Mouse (Mus musculus) thymus, adult 18-20 months (tissue): ENCODE measurements at regions not wholly inside any gene's neighbourhood (a gene's known extent, or its start where the extent isn't known, plus 50 kb on each side); places are given as distances from the start of the nearest gene placed in this dataset.

ENCODE experiments used
- DNase-seq, 2 experiments: peaks; one replicate each; pipeline ENCODE4 v3.0.0; 2022; ENCODE audit warnings: mixed read lengths in 2 of 2

GRCm38 (mm10) chr13:60057761-60058274, 119.3 kb downstream of the Gas1 start:
- DNase-seq, result no peak

- DNase-seq, result no peak
Observed at GRCm38 (mm10) chr13:60054531-60054930, 122.6 kb downstream of the Gas1 start.

- no peak for DNase-seq
Observed at GRCm38 (mm10) chr13:60054081-60054480, 123.1 kb downstream of the Gas1 start.

GRCm38 (mm10) chr13:60051866-60052265, 125.3 kb downstream of the Gas1 start:
- no peak for DNase-seq

DNA sequence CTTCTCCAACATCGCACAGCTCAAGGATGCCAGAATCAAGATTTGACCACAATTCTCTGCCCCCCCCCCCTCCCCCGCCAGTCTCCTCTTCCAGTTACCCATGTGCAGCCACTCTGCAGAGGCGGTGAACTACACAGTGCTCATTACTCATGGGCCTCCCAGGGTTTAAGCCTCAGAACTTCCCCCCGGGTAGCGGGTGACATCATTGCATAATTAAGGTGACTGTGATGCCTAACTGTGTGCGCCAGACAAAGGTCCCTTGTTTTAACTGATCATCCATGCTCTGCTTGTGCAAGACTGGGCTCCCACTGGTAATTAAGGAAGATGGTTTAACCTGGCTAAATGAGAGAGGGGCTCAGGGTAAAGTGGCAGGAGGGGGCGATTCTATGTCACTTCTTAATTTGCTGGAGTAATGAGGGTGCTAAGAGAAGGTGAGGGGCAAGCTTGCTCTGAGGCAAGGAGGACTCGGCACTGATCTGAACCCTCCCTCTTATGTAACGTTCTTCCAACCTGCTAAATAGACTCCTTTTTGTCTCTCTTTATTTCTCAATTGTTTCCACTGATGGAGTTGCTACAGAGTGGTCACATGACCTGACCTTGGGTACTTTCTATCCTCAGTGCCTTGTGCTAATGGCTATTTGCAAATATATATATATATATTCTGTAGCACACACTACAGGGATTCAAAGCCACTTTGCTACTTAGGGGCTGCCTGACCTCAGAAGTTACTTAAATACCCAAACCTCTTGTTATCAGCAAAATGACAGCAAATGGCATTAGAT, 126.2 kb downstream of the Gas1 start:
- no peak for DNase-seq

GRCm38 (mm10) chr13:60049703-60050102, 127.5 kb downstream of the Gas1 start:
- DNase-seq, result no peak

DNA sequence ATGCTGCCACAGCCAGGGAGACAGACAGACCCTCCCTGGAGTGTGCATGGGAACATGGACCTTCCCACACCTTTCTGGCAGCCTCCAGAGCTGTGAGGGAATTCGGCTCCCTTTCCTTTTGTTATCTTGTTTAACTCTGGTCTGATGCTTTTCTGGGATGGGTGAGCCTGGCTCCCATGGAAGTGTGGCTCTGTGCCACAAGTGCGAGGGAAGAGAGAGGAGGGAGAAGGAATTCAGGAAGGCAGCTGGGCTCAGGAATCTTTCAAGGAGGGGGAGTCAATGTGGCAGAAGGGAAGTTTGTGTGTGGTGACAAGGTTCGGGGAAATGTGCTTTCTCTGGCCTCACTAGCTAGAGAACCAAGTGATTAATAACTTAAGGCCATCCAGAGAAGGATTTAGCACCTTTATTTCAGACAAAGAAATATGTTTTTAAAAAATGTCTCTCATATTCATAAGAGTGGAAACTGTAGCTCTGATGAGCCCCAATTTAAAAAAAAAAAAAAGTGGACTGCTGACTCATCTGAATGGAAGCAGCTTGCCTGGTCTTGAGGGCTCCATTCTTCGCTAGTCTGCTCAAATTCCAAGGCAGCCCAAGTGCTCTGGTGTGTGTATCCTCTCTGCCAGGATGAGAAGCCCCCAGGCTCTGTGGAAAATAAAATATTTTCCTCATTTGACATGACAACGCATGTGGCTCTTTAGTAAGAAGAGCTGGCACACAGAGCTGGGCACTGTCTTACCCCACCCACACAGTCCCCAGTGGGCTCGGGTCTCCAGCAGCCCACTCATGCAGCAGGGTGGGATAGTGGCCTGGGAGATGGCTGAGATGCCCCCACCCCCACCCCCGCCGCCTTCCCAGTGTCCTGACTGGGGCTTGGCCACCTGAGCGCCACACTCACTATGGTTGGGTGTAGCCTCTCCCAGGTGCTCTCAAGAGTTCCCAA, 129.1 kb downstream of the Gas1 start:
- no peak for DNase-seq

DNA sequence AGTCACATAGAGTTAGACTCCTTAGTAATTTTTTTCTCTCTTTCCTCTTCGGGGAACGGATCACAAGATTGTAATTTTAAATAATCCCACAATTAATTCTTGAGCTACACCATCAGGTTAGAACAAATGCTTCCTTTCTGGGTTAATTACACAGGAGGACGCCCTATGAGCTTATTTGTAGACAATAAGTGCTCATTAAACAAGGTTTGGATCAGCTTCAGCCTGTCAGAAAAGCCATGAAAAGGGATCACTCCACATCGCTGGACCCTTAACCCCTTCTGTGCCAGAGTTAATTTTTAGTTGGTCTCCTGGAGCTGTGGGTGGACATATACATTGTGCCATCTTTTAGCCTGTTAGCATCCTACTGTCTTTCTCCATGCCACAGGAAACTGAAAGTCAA, 131.4 kb downstream of the Gas1 start:
- no peak for DNase-seq

DNA sequence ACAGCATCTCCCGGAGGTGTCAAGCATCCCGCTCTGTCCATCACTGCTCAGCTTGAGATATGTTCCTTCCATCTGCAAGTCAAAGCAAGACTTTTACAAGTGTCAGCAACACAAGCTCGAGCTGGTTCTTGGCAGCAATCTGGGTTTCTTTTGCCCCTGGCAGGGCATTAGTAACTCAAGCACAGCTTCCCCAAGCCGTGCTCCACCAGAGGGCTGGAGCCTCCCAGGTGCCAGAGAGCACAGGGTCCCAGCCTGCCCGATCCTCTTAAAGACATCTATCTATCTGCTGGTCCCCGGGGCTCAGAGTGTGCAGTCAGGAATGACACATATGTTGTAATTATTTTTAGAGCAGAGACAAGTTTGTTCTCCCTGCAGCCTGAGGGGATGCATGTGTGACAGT, 132.3 kb downstream of the Gas1 start:
- DNase-seq, result no peak

DNA sequence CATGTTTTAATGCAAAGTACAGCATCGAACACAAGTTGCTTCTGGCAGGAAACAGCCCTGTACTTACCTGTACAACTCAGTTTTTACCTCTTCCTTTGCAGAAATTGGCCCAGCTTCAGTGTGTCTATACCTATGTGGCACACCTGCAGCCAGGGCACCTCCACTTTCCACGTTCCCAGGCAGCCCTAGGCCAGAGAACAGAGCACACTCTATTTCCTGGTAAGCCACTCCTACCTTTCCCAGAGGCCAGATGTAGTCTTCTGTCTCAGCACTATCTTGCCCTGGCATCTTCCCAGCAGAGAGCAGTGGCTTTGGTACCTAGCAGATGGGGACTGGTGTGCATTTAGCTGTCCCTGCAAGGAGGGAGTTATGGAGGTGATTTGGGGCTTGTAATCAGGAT, 134.7 kb downstream of the Gas1 start:
- no peak for DNase-seq

GRCm38 (mm10) chr13:60035536-60036130, 141.5 kb downstream of the Gas1 start:
- no peak for DNase-seq

- no peak for DNase-seq
Observed at GRCm38 (mm10) chr13:60033116-60033515, 144.0 kb downstream of the Gas1 start.

DNA sequence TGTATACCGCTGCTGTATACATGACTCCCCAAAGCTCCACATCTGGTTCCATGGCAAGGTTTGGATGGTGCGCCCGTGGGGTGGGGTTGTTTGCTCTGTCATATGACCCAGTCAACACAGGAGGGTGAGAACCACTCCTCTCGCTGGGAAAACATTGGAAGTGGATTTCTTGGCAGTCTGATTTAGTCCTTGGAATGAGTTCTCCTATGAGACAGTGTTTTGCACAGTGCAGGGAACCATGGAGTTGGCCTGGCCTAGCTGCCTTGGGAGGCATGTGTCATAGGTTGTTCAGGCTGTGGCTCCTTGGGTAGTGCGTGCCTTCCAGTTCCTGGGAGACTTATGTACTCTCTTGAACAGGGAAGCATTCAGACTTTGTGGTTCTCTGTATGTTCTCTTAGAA, 144.6 kb downstream of the Gas1 start:
- DNase-seq, result no peak

DNA sequence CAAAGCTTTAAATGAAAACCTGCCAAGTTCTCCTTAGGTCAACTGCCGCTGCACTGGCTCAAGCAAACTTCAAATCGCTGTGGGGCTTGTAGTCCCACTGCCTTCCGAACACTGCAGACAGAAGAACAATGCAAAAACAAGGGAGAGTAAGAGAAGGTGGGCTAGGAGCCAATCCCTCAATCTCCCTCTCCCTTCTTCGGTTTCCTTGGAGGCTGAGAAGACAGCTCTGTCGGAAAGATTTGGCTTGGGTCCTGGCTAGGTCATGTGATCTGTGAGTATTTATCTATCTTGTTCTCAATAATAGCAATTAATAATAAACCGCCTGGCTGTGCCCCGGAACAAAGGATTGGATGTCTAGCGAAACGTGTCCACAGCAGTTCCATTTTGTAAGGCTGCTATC, 147.6 kb downstream of the Gas1 start:
- no peak for DNase-seq

DNA sequence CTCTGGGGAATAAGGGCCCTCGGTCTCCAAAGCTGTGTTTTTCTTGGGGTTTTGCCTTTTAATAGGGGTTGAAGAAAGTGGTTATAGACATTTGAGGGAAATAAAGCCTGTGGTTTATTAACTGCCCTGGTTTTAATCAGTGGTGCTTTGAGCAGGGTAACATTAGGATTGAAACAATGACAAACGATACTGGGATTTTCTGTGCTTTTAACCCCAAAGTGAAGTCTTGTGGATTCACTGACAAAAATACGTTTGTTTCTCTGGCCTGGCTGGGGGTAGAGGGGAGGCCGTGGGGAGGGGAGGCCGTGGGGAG, 157.0 kb downstream of the Gas1 start:
- no peak for DNase-seq

DNA sequence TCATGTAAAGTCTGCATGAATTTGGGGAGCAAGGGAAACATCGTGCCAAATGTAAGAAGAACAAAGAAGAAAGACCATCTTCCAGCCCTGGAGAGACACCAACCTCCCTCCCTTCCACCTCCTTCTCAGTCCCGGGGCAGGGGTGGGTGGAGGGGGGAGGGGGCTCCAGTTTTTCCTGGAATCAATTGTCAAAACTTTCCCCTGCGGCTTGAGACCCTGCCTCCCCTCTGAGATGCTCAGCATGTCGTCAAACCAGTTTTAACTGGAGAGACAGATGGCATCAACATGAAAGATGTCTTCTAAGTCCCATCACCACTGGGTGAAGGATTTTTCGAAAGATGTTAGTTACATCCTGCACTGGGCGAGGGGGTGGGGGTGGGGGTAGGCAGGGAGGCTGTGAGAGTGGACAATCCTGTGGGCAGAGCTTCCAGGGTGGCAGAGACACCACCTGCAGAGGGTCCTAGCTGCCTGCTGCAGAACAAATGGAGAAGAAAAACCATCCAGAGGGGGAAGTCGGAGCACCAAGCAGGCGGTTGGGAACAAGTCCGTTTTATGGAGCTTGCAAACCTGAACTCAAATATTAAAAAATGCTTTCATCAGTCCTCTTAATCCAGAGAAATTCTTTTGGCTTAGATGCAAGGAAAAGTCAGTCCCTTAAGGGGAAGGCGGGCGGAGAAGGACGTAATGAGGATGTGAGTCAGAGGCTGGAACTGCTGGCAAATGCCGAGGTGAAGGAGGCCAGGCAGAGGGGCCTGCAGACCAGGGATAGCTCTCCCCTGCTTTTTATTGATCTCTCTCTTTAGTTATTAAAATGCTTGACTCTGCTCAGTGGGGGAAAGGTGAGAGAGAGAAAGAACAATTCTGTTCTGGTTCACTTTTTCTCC, 157.6 kb downstream of the Gas1 start:
- DNase-seq, result no peak

DNA sequence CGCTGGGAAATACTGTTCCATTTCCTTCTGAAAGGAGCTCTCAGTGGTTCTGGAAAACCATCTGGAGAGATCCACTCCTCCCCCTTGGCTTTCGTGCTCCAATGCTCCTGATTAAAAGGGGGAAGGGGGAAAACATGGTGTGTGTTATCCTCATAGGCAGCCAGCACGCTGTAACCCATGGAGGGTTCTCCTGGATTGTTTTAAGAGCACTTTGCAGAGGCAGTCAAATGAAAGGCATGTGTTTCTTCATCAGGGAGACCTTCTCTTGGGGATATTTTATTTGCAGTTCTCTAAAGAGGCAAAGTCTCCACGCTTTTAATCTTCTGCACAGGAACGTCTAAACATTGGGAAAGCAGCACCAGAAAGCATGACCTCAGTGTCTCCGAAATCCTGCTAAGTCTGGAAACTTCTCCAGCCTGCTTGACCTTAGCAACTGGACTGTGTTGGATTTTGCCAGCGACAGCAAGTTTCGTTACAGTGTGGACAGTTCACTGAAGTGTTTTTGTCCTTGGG, 161.3 kb downstream of the Gas1 start:
- no peak for DNase-seq

DNA sequence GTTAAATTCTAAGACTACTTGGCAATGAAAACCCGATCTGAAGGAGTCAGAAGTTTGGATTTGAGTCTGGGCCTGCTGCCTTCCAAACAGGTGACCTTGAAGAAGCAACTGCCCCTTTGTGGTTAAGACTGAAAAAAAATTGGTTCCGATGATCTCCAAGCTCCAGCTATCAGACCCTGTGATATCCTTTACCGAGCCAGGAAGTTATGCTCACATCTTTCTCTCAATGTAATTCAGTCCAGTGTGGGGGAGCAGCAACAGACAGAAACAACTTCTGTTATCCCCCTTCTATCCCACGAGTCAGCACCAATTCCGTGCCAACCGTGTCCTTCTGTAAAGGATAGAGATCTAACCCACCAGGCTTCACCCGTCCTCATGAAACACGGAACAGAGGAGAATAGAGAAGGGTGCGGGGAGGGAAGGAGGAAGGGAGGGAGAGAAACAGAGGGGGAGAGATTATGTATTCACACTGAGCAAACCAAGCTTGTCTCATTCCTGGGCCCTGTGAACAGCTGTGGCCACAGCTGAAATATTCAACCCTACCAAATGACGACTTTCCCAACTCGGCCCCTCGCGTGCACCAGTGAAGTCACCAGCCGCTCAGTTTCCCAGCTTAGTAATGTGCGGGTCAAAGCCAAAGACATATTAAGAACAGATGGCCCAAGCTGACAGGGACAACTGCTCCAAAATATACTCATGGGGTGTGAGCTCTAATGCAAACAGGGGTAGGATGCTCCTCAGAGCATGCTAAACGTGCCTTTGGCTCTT, 164.9 kb downstream of the Gas1 start:
- DNase-seq, result no peak

GRCm38 (mm10) chr13:60011092-60011491, 166.1 kb downstream of the Gas1 start:
- DNase-seq, result no peak

- DNase-seq, result no peak
Observed at GRCm38 (mm10) chr13:60007593-60007992, 169.6 kb downstream of the Gas1 start.

- no peak for DNase-seq
Observed at GRCm38 (mm10) chr13:60007031-60007430, 170.1 kb downstream of the Gas1 start.
